29 mouse cellular contexts compared by ENCODE assay signal in the genomic region with DNA sequence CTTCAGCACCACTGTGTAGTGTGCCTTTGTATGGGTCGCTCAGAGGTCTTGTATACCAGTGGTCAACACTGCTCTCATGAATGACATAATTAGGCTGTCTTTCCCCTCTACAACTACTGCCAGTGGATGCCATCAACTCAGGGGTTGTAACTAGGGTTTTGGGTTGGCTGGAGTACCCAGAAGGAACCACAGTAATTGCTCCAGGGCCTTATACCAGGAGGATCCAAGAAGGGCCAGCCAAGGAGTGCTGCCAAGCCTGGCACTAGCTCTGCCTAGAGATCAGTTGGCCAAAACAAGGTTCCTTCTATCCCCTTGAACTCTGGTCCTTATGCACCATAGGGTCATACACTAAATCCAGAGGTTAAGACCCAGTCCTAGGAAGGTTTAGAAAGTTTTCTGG. TPM values are rescaled to one million over a fixed set of nuclear protein-coding genes. Genes with fewer than 3 reads are reported as not detected.
A peak's percentile ranks its signal among the peaks of the same experiment; 100 is the strongest.
DNase-seq lines count a peak whose midpoint lies in the region; TF ChIP-seq lines count a peak whose summit lies in the region.
"Had no signal": no experiment of that assay in that cellular context is flagged by ENCODE, and none has a peak within 500 bp of the region (broad histone marks: within the 10 kb centered on the region; RNA-seq: fewer than 3 reads in every experiment).

No protein-coding gene starts in this region.

- intact Hi-C loops in gastrocnemius, adult 2 months (cut with DNase I): no loop called here

- H3K4me3 ChIP-seq in gastrocnemius, adult 2 months: no peak overlapping the region
- H3K4me3 ChIP-seq: embryonic facial prominence, embryonic 13.5 days; forebrain, embryonic 10.5 days; heart, adult 2 months; heart, embryonic 12.5 days; hindbrain, embryonic 13.5 days had no signal

- peak; percentile 48 for DNase-seq in gastrocnemius, adult 2 months
- DNase-seq in gastrocnemius, postnatal 25 days: no peak
- peak; percentile 10 for DNase-seq in right cerebral cortex, adult 18-20 months
- no peak for DNase-seq in right cerebral cortex, postnatal 14 days
- peak; percentile 16 to 41 for DNase-seq in layer of hippocampus, postnatal 10 days (ENCODE audit: low spot score in 2 of 2)
- no peak for DNase-seq in cerebellum, adult 18-20 months
- DNase-seq: B cell, adult 2 months; cerebellum, adult 11 months; cerebellum, adult 9-11 months; heart, adult 2 months; heart, postnatal 4 days; kidney, adult 9 months; kidney, postnatal 10 days; liver; lung, adult 2 months; lung, postnatal 10 days; midbrain, embryonic 14.5 days; thymus, postnatal 4 days had no signal

- no peak overlapping the region for H3K27ac ChIP-seq in gastrocnemius, adult 2 months
- H3K27ac ChIP-seq: embryonic facial prominence, embryonic 13.5 days; forebrain, embryonic 10.5 days; heart, adult 2 months; hindbrain, embryonic 13.5 days; liver, embryonic 14.5 days; macrophage had no signal

- TF ChIP-seq CTCF in gastrocnemius, adult 2 months (IDR thresholded peaks at IDR 0.05): no peak

RNA-seq across cellular contexts. Expression of a gene that starts 31.5 kb away (rescaled TPM):
- not detected for total RNA-seq in gastrocnemius, adult 2 months (2021)
- total RNA-seq in gastrocnemius, postnatal 25 days (2021): not detected
- total RNA-seq in layer of hippocampus, postnatal 10 days (2021): not detected
- total RNA-seq: adrenal gland, adult 18-20 months; common myeloid progenitor, adult 5-6 weeks; gastrocnemius, adult 18-20 months; gastrocnemius, postnatal 4 days; heart, adult 2 months; heart, postnatal 4 days; monocyte, adult 5-6 weeks had no signal

Comparison
In these comparisons a context has a peak if more than half of its experiments do, and no peak if none do; other contexts are left out.
1. DNase-seq: peak in gastrocnemius, adult 2 months (single experiment), right cerebral cortex, adult 18-20 months (single experiment) and layer of hippocampus, postnatal 10 days (2 of 2); none in gastrocnemius, postnatal 25 days (single experiment), right cerebral cortex, postnatal 14 days (single experiment) and cerebellum, adult 18-20 months (0 of 2).